Mouse (Mus musculus) forebrain, embryonic 10.5 days (tissue): Measurements from ENCODE around the gene Msrb3. TPM values are rescaled to one million over a fixed set of nuclear protein-coding genes. Genes with fewer than 3 reads are reported as not detected.

ENCODE experiments used
- DNase-seq: peaks from one replicate; pipeline ENCODE4 v3.0.0-alpha.2; 2017; ENCODE audit warnings: low spot score; ENCODE audit errors: extremely low spot score
- H3K27ac ChIP-seq: fragments of 300-500 bp; sonication (generic); 2 replicates; pipeline ENCODE4 v1.5.1; 2016; ENCODE audit warnings: mild to moderate bottlenecking
- H3K27me3 ChIP-seq: fragments of 300-500 bp; sonication (generic); 2 replicates; pipeline ENCODE4 v1.6.1; 2016; ENCODE audit warnings: mild to moderate bottlenecking; ENCODE audit not compliant: poor library complexity, severe bottlenecking
- H3K36me3 ChIP-seq: fragments of 300-500 bp; sonication (generic); replicated peaks from 2 replicates; pipeline ENCODE4 v1.6.1; 2016; ENCODE audit warnings: mild to moderate bottlenecking, moderate library complexity
- H3K4me1 ChIP-seq: fragments of 300-500 bp; sonication (generic); 2 replicates; pipeline ENCODE4 v1.6.1; 2016
- H3K4me3 ChIP-seq: fragments of 300-500 bp; sonication (generic); 2 replicates; pipeline ENCODE4 v1.5.1; 2016; ENCODE audit warnings: mild to moderate bottlenecking, moderate library complexity
- H3K9me3 ChIP-seq: fragments of 300-500 bp; sonication (generic); 2 replicates; pipeline ENCODE4 v1.6.1; 2016; ENCODE audit warnings: mild to moderate bottlenecking, moderate library complexity
- WGBS: fragments of 180-500 bp; shearing (Covaris S2); methylation state at CpG from one replicate; pipeline ENCODE4 v1.1.7; 2016; 5-methylcytosine and 5-hydroxymethylcytosine counted together
- polyA plus RNA-seq: library from polyadenylated mRNA; unstranded; fragments of >200 nt; fragmentation: Nextera tagmentation; extraction: Ambion mirVana; gene quantifications from 2 replicates; pipeline ENCODE4 v1.2.1, GENCODE M21; 2016

Gene Msrb3
- polyA plus RNA-seq, 1 experiment from 2014 or later = 5.7 TPM

DNA sequence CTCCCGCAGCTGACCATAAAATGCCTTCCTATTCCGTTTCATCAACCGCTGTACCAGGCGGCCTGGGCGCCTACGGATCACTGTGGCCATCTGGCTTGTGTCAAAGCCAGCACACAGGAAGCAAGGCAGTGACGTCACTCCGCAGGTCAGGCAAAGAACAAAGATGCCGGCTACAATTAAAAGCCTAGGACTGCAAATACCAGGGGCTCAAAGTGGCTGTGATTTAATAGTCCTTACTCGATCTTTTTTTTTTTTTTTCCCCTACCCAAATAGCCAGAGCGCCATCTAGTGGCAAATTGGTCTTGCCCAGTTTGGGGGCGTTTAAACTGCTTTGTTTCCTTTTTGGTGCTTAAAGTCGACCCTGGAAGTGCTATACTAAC, 26.4 kb downstream of the Msrb3 start:
- H3K36me3 ChIP-seq = no peaks in the 10 kb centered on the region; the same call in 1 of the 2 replicates
- no peaks in the 10 kb centered on the region for H3K9me3 ChIP-seq
- peaks cover 51% of the 10 kb centered on the region for H3K4me1 ChIP-seq
- no peaks in the 10 kb centered on the region for H3K27me3 ChIP-seq
- H3K4me3 ChIP-seq = peak overlapping the region; percentile 24; the same call in 1 of the 2 replicates
- DNase-seq = peak; percentile 76
- H3K27ac ChIP-seq = peak overlapping the region; percentile 70
- WGBS = 32% methylated on average over 13 of the region's 13 CpGs

DNA sequence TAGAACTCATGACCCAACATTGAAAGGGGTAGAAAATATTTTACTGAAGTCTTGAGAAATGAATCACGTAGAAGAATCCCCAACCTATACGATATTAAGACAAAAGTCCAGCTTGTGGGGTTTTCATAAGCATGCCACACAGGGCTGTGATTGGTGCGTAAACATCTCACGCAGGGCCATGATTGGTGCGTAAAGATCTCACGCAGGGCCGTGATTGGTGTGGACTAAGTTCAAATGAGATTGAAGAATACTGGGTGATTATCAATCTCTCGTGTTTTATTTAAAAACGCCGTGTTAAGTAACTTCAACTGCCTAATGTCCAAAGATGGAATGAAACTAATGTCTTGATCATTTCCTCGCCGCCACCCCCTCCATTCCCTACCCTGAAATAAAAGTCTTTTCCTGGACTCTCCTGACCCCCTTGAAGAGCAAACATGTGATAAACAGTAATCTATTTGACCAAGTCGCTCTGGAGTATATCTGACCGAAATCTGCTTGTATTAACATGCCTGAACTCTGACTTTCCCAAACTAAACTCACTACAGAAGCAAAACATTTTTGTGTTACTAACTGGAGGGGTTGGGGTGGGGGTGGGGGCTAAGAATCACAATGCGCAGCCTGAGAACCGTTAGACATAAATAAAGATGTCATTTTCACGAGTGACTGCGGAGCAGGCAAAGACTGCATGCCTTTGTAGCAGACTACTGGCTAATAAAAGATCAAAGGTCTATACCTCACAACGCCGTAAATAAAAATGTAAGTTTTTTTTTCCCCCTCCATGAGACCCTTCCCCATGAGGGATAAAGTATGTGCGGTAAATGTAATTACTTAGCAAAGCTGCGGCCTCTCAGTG, 27.0 kb downstream of the Msrb3 start:
- DNase-seq = no peak
- Histone ChIP-seq H3K36me3 (no peaks in the 10 kb centered on the region; the same call in 1 of the 2 replicates), H3K4me1 (peaks cover 49% of the 10 kb centered on the region), H3K27me3 (no peaks in the 10 kb centered on the region), H3K9me3 (no peaks in the 10 kb centered on the region), H3K4me3 (peak overlapping the region; percentile 24; the same call in 1 of the 2 replicates), H3K27ac (peak overlapping the region; percentile 70)
- 80% methylated on average over 22 of the region's 22 CpGs for WGBS

DNA sequence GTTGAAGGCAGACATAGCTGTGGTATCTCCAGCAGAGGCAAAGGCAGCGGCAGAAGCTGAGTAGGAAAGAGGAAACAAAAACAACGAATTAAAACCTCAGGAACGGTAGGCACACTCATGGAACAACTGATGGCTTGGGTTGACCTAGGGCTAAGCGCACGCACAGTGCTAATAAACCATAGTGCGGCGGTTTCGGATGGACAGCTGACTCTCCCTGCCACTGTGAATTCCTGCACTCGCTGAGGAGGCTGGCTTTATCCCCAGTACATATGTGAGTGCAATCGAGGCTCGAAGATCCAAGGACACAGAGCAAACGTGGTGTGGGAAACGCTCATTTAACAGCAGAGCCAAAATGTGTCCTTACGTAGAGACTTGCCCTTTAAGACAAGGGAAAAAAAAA, 27.8 kb downstream of the Msrb3 start:
- peaks cover 42% of the 10 kb centered on the region for H3K4me1 ChIP-seq
- WGBS = 87% methylated on average over 14 of the region's 14 CpGs
- peak overlapping the region; percentile 60; the same call in 1 of the 2 replicates for H3K27ac ChIP-seq
- no peak for DNase-seq
- no peaks in the 10 kb centered on the region for H3K27me3 ChIP-seq
- H3K9me3 ChIP-seq = no peaks in the 10 kb centered on the region
- no peaks in the 10 kb centered on the region; the same call in 1 of the 2 replicates for H3K36me3 ChIP-seq
- H3K4me3 ChIP-seq = no peak overlapping the region

DNA sequence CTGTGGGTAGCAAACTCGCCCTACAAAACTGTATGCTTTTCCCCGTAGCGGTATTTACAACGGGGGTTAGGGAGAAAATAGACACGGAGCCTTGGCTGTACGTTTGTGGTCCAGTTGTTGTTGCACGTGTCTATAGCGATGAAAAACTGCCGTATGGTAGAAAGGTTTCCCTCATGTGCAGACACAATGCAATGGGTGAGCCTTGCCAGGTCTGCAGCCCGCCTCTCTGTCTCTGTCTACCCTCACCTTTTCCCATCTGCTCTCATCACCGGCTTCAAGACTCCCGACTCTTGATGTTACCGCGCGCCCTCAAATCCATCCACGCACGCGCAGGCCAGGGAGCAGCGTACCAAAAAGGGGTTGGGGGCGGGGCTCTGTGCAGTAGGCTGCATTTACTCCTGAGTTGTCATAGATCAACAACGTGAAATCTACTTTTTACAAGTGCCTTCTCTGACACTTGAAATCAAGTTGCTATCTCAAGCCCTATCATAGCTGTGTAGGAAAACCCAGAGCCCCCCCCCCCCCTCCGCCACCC, 29.6 kb downstream of the Msrb3 start:
- 86% methylated on average over 22 of the region's 22 CpGs for WGBS
- H3K27me3 ChIP-seq = no peaks in the 10 kb centered on the region
- H3K9me3 ChIP-seq = no peaks in the 10 kb centered on the region
- no peaks in the 10 kb centered on the region; the same call in 1 of the 2 replicates for H3K36me3 ChIP-seq
- H3K4me1 ChIP-seq = peaks cover 39% of the 10 kb centered on the region
- no peak overlapping the region for H3K27ac ChIP-seq
- H3K4me3 ChIP-seq = no peak overlapping the region
- no peak for DNase-seq

DNA sequence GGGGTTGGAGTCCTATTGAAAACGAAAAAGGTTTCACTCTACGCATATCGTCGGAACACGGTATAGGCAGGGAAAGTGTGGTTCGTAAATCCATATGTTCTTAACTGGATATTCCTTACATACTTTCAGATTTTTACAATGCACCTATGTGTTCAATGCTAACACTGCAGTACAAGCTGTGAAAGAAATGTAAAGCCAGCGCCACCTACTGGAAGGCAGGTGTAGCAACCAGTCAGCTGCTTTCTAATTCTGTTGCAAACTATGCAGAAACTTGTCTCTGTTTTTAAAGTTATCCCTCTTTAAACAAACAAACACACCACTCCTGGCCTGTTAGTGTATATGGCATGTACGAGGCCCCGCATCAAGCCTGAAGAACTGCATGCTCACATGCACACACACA, 34.5 kb downstream of the Msrb3 start:
- H3K27ac ChIP-seq = peak overlapping the region; percentile 57
- no peaks in the 10 kb centered on the region for H3K27me3 ChIP-seq
- H3K36me3 ChIP-seq = peaks cover 10% of the 10 kb centered on the region
- peaks cover 13% of the 10 kb centered on the region for H3K4me1 ChIP-seq
- peaks cover 4% of the 10 kb centered on the region; the same call in 1 of the 2 replicates for H3K9me3 ChIP-seq
- WGBS = 31% methylated on average over 9 of the region's 9 CpGs
- no peak overlapping the region for H3K4me3 ChIP-seq
- peak; percentile 62 for DNase-seq

DNA sequence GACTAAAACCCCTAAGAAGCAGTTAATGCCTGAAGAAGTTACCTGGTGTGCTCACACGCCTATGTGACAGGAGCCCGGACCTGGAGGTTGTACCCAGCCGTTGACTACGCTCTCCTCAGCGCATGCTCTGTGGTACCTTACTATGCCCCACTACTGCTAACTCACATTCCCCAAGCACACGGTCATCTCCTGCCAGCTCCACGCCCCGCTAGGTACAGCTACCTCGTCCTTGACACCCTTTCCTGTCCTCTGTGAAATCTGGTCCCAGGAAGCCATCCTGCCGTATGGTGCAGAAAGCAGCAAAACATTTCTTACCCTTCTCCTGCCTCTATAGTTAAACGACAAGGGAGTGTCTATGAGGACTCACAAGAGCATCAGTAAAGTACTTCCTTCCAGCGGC, 37.2 kb downstream of the Msrb3 start:
- Histone ChIP-seq H3K4me1 (peaks cover 35% of the 10 kb centered on the region), H3K9me3 (peaks cover 4% of the 10 kb centered on the region; the same call in 1 of the 2 replicates), H3K27me3 (no peaks in the 10 kb centered on the region), H3K36me3 (peaks cover 10% of the 10 kb centered on the region), H3K27ac (0 out of 2 replicates have a peak overlapping the region, but pooled peaks have one; percentile 58), H3K4me3 (no peak overlapping the region)
- 95% methylated on average over 12 of the region's 12 CpGs for WGBS
- no peak for DNase-seq

DNA sequence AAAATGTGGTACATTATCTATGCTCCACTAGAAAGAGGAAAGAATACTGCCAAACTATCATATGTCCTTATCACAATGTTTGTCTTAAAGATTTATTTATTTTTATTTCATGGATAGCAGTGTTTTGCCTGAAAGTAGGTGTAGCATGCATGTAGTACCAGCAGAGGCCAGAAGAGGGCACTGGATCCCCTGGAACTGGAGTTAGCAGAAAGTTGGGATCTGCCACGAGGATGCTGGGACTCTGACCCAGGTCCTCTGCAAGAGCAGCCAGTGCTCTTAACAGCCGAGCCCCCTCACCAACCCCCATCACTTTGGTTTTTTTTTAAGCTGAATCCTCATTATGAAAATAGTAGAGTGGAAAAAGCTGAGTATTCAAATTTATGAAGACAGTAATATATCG, 37.7 kb downstream of the Msrb3 start:
- H3K27ac ChIP-seq = no peak overlapping the region
- no peak for DNase-seq
- H3K4me1 ChIP-seq = peaks cover 35% of the 10 kb centered on the region
- H3K9me3 ChIP-seq = peaks cover 4% of the 10 kb centered on the region; the same call in 1 of the 2 replicates
- H3K27me3 ChIP-seq = no peaks in the 10 kb centered on the region
- H3K4me3 ChIP-seq = no peak overlapping the region
- H3K36me3 ChIP-seq = peaks cover 10% of the 10 kb centered on the region
- WGBS = 84% methylated on average over 3 of the region's 3 CpGs

DNA sequence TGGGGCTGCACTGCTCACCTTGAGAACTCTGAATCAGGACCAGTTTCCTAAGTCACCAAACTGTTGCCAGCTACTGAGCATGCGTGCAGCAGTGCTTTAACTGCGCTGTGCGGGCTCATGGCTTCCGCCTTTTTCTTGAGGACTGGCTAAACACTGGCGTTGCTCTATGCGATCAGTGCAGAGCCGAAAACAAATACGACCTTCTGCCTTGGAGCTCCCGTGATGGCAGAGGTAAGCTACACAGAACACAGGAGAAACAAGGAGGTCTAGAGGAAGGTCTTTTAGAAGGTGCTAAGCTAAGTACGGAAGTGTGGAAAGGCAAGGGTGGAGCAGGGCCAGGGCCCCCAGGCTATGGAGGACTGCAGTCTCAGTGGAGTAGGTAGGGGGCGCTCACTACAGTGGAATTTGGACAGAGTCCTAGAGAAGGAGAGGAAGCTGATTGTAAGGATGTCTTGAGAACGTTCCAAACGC, 41.3 kb downstream of the Msrb3 start:
- 40% methylated on average over 13 of the region's 13 CpGs for WGBS
- Histone ChIP-seq H3K27me3 (no peaks in the 10 kb centered on the region), H3K27ac (peak overlapping the region; percentile 79), H3K4me1 (peaks cover 57% of the 10 kb centered on the region), H3K36me3 (peaks cover 10% of the 10 kb centered on the region), H3K9me3 (peaks cover 4% of the 10 kb centered on the region; the same call in 1 of the 2 replicates), H3K4me3 (peak overlapping the region; percentile 24)
- peak; percentile 66 for DNase-seq

DNA sequence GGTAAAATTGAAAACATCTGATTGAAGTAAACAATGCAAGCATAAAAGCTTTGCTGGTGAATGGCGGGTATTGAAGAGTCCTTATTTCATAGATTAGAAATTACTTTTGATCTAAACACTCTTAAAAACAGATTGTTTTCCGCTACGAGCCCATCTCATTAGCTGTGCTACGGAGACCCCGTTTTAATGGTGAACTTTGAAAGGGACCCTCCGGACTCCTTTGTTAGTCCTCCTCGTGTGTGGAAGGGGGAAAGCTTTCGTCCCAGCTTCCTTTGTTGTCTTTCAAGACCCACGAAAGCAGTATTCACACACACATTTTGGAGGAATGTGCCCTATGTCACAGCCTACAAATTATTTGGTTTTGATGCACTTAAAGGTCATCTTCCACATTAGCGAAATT, 44.6 kb downstream of the Msrb3 start:
- no peaks in the 10 kb centered on the region for H3K36me3 ChIP-seq
- H3K9me3 ChIP-seq = no peaks in the 10 kb centered on the region
- peak overlapping the region; percentile 5; the same call in 1 of the 2 replicates for H3K4me3 ChIP-seq
- peaks cover 84% of the 10 kb centered on the region for H3K4me1 ChIP-seq
- 14% methylated on average over 10 of the region's 10 CpGs for WGBS
- H3K27ac ChIP-seq = peak overlapping the region; percentile 90
- H3K27me3 ChIP-seq = peaks cover 6% of the 10 kb centered on the region
- DNase-seq = peak; percentile 63

DNA sequence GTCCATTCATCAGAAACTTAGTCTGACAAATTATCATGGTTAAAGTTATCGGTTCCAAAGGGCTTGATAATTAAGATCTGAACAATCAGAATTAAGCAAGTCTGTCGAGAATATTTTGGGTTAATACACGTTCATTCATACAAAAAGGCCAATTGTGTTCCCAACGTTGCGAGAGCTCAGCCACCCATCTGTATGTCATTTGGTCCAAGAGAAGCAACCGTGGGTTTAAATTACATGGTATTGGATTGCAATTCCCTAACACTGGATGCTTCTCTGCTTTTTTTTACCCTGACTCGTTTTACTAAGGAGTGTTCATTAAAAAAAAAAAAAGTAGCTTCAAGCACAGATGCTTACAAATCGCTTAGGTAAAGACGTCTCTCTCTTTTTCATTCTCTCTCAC, 45.1 kb downstream of the Msrb3 start:
- 20% methylated on average over 9 of the region's 9 CpGs for WGBS
- Histone ChIP-seq H3K27ac (peak overlapping the region; percentile 90), H3K36me3 (no peaks in the 10 kb centered on the region), H3K9me3 (no peaks in the 10 kb centered on the region), H3K4me1 (peaks cover 82% of the 10 kb centered on the region), H3K27me3 (peaks cover 6% of the 10 kb centered on the region), H3K4me3 (no peak overlapping the region)
- DNase-seq = no peak

DNA sequence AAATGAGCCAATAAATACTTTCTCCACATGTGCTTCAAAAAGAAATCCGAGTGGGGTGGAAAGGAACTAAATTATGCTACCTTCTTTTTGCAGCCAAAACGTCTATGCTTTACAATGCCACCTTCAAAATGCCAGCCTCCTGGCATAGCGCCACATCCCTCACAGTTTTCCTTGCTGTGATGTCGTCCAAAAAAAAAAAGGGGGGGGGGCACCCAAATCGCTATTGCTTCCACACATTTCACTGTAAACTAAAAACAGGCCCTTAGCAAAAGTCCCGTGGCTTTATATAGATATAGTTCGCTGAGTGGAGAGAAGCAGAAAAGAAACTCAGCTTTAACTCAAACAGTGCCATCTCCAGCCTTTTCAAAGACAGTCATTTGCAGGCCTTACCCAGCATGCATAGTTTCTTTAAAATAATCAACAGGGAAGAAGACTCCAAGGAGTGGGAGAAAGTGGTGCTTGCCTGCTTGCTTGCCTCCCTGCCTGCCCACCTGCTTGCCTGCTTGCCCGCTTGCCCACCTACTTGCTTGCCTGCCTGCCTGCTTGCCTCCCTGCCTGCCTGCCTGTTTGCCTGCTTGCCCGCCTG, 47.6 kb downstream of the Msrb3 start:
- H3K9me3 ChIP-seq = 0 out of 2 replicates have a peak, but pooled peaks cover 7% of the 10 kb centered on the region
- H3K27ac ChIP-seq = peak overlapping the region; percentile 90
- 71% methylated on average over 9 of the region's 9 CpGs for WGBS
- peaks cover 6% of the 10 kb centered on the region for H3K27me3 ChIP-seq
- H3K36me3 ChIP-seq = peaks cover 10% of the 10 kb centered on the region; the same call in 1 of the 2 replicates
- H3K4me1 ChIP-seq = peaks cover 74% of the 10 kb centered on the region
- 0 out of 2 replicates have a peak overlapping the region, but pooled peaks have one; percentile 1 for H3K4me3 ChIP-seq
- no peak for DNase-seq

DNA sequence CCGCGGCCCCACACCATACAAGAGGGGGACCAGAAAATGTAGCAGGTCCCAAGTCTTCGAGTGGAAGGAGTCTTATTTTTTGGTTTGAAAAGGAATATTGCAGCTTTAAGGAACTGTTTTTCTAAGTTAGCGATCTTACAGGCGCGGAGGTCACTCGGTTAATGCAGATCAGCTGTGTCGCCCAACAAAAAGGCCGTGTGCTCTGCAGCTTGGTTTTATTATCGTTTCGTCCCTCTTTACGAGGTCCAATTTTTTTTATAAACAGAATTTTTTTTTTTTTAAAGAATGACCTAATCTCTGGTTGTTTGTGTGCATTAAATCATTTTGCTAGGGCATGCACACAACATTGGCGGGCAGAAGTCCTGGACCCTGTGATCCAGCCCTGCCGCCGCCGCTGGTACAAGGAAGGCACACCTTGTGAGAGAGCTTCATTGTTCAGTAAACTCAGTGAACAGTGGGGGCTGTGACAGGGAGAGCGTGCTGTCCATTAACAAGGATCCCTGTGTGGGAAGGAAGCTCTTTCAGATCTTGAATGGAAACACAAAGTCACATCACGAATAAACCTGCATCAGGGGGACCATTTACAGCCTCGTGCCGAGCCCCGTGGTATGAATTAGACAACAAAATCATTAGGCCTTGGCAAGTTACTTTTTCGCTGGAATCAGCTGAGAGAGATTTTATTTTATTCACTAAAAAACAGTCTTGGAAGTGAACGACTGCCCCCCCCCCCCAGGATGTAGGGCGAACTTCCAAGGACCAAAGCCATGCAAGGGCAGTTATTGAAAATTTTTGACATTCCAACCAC, 48.3 kb downstream of the Msrb3 start:
- DNase-seq = peak; percentile 31
- 48% methylated on average over 24 of the region's 24 CpGs for WGBS
- peak overlapping the region; percentile 90 for H3K27ac ChIP-seq
- 0 out of 2 replicates have a peak, but pooled peaks cover 7% of the 10 kb centered on the region for H3K9me3 ChIP-seq
- peaks cover 6% of the 10 kb centered on the region for H3K27me3 ChIP-seq
- H3K4me3 ChIP-seq = no peak overlapping the region
- peaks cover 10% of the 10 kb centered on the region; the same call in 1 of the 2 replicates for H3K36me3 ChIP-seq
- H3K4me1 ChIP-seq = peaks cover 74% of the 10 kb centered on the region
